In the genomic region with DNA sequence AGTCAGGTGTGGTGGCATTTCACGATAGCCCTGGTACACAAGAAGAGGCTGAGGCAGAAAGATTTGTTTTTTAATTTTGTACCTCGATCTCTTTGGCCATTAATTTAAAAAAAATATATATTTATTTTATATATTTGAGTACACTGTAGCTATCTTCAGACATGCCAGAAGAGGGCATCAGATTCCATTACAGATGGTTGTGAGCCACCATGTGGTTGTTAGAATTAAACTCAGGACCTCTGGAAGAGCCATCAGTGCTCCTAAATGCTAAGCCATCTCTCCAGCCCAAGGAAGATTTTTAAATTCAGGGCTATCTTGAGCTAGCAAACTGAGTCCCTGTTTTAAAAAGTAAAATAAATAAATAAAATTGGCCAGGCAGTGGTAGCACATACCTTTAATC, we compare ENCODE assay signal across 1 mouse cellular context.
TF ChIP-seq lines count a peak whose summit lies in the region.

No protein-coding gene starts in this region.

TF ChIP-seq in MEL, 35 proteins besides CTCF, POLR2A, EP300 and RAD21 (continued from another document):
- TF ChIP-seq NRF1 (IDR thresholded peaks at IDR 0.05; ENCODE audit: insufficient read depth, low read depth, low read length, poor library complexity, severe bottlenecking) (no peak), ZMIZ1 (IDR thresholded peaks at IDR 0.05; ENCODE audit: low read depth, low read length) (no peak), ZC3H11A (IDR thresholded peaks at IDR 0.05; ENCODE audit: low read depth, low read length) (peak; percentile 43; the same call in 1 of the 2 replicates), POLR2AphosphoS2 (IDR thresholded peaks at IDR 0.05; ENCODE audit: low read length) (no peak), BHLHE40 (IDR thresholded peaks at IDR 0.05; ENCODE audit: borderline replicate concordance, low read depth, low read length) (no peak), TBP (IDR thresholded peaks at IDR 0.05; ENCODE audit: low read depth, low read length) (no peak), SIN3A (IDR thresholded peaks at IDR 0.05; ENCODE audit: low read length) (no peak)
